Mouse (Mus musculus) frontal cortex, postnatal 10 days (tissue): ENCODE results near the gene Wdr46.

Experiments used
- DNase-seq, 2 experiments: peaks; one replicate each; pipeline ENCODE4 v3.0.0; 2022; ENCODE audit warnings: low spot score in 2 of 2, mixed read lengths in 1 of 2

Wdr46 gene

GRCm38 (mm10) chr17:33951021-33951946 lies 10.8 kb downstream of the Wdr46 start, which contains the start of gene B3galt4:
TSS of gene B3galt4 (minus strand) at chr17:33951488.
- peak in 1 of 2 experiments; percentile 75 for DNase-seq

- peak in 1 of 2 experiments; percentile 5 for DNase-seq
Measured at GRCm38 (mm10) chr17:33952015-33952414, 11.6 kb downstream of the Wdr46 start.

- DNase-seq, result no peak
Measured at GRCm38 (mm10) chr17:33952879-33953278, 12.4 kb downstream of the Wdr46 start.

- no peak for DNase-seq
Measured at GRCm38 (mm10) chr17:33953310-33953709, 12.8 kb downstream of the Wdr46 start.

GRCm38 (mm10) chr17:33953961-33954565 lies 13.6 kb downstream of the Wdr46 start:
- no peak for DNase-seq

GRCm38 (mm10) chr17:33954646-33955554 lies 14.4 kb downstream of the Wdr46 start:
- no peak for DNase-seq

- DNase-seq, result peak; percentile 95 to 97
Measured at GRCm38 (mm10) chr17:33955555-33956214, 15.2 kb downstream of the Wdr46 start, which contains the start of the genes Vps52 and Rps18. TSS of gene Vps52 (plus strand) at chr17:33955812. TSS of gene Rps18 (minus strand) at chr17:33956001.

GRCm38 (mm10) chr17:33956336-33956735 lies 15.9 kb downstream of the Wdr46 start:
- DNase-seq, result no peak

GRCm38 (mm10) chr17:33957493-33957892 lies 17.0 kb downstream of the Wdr46 start:
- no peak for DNase-seq

GRCm38 (mm10) chr17:33958451-33958850 lies 18.0 kb downstream of the Wdr46 start:
- no peak for DNase-seq

- no peak for DNase-seq
Measured at GRCm38 (mm10) chr17:33959135-33959534, 18.7 kb downstream of the Wdr46 start.

GRCm38 (mm10) chr17:33959948-33960347 lies 19.5 kb downstream of the Wdr46 start:
- DNase-seq, result no peak

GRCm38 (mm10) chr17:33962876-33963275 lies 22.4 kb downstream of the Wdr46 start:
- no peak for DNase-seq

- DNase-seq, result no peak
Measured at GRCm38 (mm10) chr17:33965082-33965845, 24.8 kb downstream of the Wdr46 start.

GRCm38 (mm10) chr17:33965846-33966550 lies 25.5 kb downstream of the Wdr46 start:
- no peak for DNase-seq

GRCm38 (mm10) chr17:33968489-33968888 lies 28.0 kb downstream of the Wdr46 start:
- DNase-seq, result peak in 1 of 2 experiments; percentile 65

- no peak for DNase-seq
Measured at GRCm38 (mm10) chr17:33968927-33969326, 28.5 kb downstream of the Wdr46 start.

- DNase-seq, result no peak
Measured at GRCm38 (mm10) chr17:33969394-33969793, 28.9 kb downstream of the Wdr46 start.

GRCm38 (mm10) chr17:33972691-33973090 lies 32.2 kb downstream of the Wdr46 start:
- no peak for DNase-seq

GRCm38 (mm10) chr17:33973572-33973971 lies 33.1 kb downstream of the Wdr46 start:
- DNase-seq, result no peak
